Mouse (Mus musculus) brain, embryonic 14.5 days (tissue): ENCODE results near the gene Dlgap1.
A peak's percentile ranks its signal among the peaks of the same experiment; 100 is the strongest.

Source experiments
- CTCF ChIP-seq: fragments of 200-500 bp; IDR thresholded peaks from 2 replicates; pipeline ENCODE4 v1.5.1; 2012; ENCODE audit warnings: inconsistent platforms, mild to moderate bottlenecking, moderate library complexity, borderline replicate concordance; ENCODE audit not compliant: insufficient read depth, insufficient read length; ENCODE audit errors: extremely low read depth
- POLR2A ChIP-seq: fragments of 200-500 bp; IDR thresholded peaks from 2 replicates; pipeline ENCODE4 v1.6.1; 2012; ENCODE audit warnings: mild to moderate bottlenecking, inconsistent platforms, borderline replicate concordance; ENCODE audit not compliant: poor library complexity, insufficient read depth, insufficient read length, severe bottlenecking; ENCODE audit errors: extremely low read depth

- TF ChIP-seq POLR2A: peak; percentile 26; the same call in 1 of the 2 replicates
- TF ChIP-seq CTCF: no peak
Measured at GRCm38 (mm10) chr17:70849399-70850232, 880.7 kb downstream of the Dlgap1 start.
